Mouse (Mus musculus): ENCODE measurements around the gene Rpl38. TPM values are rescaled to one million over a fixed set of nuclear protein-coding genes. Genes with fewer than 3 reads are reported as not detected.
A peak's percentile ranks its signal among the peaks of the same experiment; 100 is the strongest.

Rpl38 gene
- polyA plus RNA-seq, 1 experiment = 130 TPM

DNA sequence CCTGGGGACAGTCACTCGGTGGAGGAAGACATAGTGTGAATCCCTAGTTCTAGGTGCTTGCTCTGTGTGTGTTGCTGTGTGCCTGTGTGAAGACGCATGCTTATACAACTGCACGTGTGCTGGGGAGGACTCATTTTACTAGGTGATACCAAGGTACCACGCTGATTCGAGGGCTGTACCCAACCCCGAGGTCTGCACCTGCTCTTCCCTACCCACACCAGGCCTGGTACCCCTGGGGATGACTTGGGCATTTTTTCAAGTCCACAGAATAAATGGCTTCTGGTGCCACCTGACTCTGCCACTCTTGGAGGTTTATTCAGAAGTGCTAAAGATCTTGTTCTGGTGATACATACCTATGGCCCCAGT lies 34.7 kb downstream of the Rpl38 start:
- WGBS = 81% methylated on average over 6 of the region's 6 CpGs
- Histone ChIP-seq H3K4me1 (ENCODE audit: control insufficient read depth, insufficient read depth, insufficient read length, low read length) (no peaks in the 10 kb centered on the region), H3K36me3 (ENCODE audit: control insufficient read depth, insufficient read depth, low read length) (peaks cover 33% of the 10 kb centered on the region), H3K27ac (ENCODE audit: insufficient read depth, low read depth, low read length) (0 out of 2 replicates have a peak overlapping the region, but pooled peaks have one; percentile 4), H3K27me3 (ENCODE audit: control insufficient read depth, insufficient read depth, low read length) (no peaks in the 10 kb centered on the region), H3K4me3 (ENCODE audit: low read depth, low read length) (no peak overlapping the region)
- TF ChIP-seq CTCF (IDR thresholded peaks at IDR 0.05; ENCODE audit: extremely low read depth, insufficient read length, insufficient replicate concordance, low read depth, low read length) (no peak), POLR2A (IDR thresholded peaks at IDR 0.05; ENCODE audit: low read depth, low read length) (no peak)

DNA sequence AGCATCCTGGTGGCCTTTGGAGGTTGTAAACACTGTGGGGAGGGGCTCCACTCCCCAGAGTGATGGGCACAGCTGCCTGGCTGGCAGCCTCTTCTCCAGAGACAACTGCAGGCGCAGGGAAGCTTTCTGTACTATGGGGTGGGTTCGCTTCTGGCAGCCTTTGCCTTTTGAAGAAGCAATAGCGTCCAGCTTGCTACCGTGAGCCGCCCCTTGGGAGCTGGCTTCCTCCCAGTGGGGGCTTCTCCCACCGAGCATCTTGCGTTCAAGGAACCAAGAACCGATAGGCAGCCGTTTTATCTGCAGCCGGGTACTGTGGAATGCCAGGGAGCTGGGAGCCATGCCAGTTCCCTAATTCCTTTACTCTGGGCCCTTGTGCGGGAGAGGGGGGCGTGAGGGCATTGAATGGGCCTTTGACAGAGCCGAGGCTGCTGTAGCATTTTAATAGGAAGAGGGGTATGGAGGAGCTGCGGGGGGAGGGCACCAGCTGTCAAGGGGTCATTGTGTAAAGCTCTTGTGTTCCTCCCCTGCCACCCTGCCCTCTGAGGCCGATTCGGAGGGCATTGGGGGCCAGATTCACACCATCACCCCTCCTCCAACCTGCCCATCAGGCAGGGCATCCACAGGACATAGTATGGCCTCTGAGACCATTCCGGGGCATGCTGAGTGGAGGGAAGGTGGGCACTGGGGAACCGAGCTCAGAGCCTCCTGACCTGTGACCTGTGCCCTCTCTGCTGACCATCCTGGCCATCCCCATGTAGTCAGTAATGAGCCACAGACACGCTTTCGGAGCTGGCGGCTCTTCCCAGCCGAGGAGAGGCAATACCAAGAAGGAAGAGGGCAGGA lies 36.0 kb downstream of the Rpl38 start:
- WGBS = 79% methylated on average over 22 of the region's 22 CpGs
- Histone ChIP-seq H3K27ac (ENCODE audit: insufficient read depth, low read depth, low read length) (no peak overlapping the region), H3K4me1 (ENCODE audit: control insufficient read depth, insufficient read depth, insufficient read length, low read length) (no peaks in the 10 kb centered on the region), H3K27me3 (ENCODE audit: control insufficient read depth, insufficient read depth, low read length) (no peaks in the 10 kb centered on the region), H3K4me3 (ENCODE audit: low read depth, low read length) (no peak overlapping the region), H3K36me3 (ENCODE audit: control insufficient read depth, insufficient read depth, low read length) (peaks cover 39% of the 10 kb centered on the region)
- TF ChIP-seq POLR2A (IDR thresholded peaks at IDR 0.05; ENCODE audit: low read depth, low read length) = no peak

DNA sequence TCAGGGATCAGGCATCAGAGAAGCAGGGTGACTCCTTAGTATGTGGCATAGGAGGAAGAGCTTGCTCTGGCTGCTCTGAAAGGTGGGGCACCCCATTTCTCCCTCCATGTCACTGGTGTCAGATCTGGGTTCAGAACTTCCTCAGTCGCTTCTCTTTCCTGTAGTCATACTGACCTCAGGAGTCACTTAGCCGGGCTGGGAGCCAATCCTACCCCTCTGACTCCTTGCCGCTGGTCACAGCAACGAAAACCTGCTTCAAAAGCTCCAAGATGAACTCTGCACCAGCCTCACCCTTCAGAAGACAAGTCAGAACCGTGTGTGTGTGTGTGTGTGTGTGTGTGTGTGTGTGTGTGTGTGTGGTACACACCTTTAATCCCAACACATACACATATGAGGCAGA lies 38.0 kb downstream of the Rpl38 start:
- H3K36me3 ChIP-seq (ENCODE audit: control insufficient read depth, insufficient read depth, low read length) = peaks cover 37% of the 10 kb centered on the region
- 68% methylated on average over 5 of the region's 5 CpGs for WGBS
- no peak for TF ChIP-seq POLR2A (IDR thresholded peaks at IDR 0.05; ENCODE audit: low read depth, low read length)
- no peak for TF ChIP-seq CTCF (IDR thresholded peaks at IDR 0.05; ENCODE audit: extremely low read depth, insufficient read length, insufficient replicate concordance, low read depth, low read length)

DNA sequence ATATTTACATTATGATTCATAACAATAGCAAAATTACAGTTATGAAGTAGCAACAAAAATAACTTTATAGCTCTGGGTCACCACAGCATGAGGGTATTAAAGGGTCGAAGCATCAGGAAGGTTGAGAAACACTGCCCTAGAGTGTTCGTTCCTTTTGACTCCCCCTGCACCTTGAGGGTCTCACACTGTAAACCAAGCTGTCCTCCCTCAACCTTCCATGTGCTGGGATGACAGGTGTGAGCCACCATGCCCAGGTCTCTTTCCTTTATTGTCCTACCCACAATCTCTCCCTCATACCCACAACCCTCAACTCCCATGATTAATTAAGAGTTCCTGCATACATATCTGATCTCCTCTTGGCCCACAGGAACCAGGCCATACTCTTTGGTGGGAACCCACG lies 43.1 kb downstream of the Rpl38 start:
- 86% methylated on average over 3 of the region's 3 CpGs for WGBS
- H3K4me1 ChIP-seq (ENCODE audit: control insufficient read depth, insufficient read depth, insufficient read length, low read length) = no peaks in the 10 kb centered on the region
- no peaks in the 10 kb centered on the region for H3K27me3 ChIP-seq (ENCODE audit: control insufficient read depth, insufficient read depth, low read length)
- H3K4me3 ChIP-seq (ENCODE audit: low read depth, low read length) = no peak overlapping the region
- H3K27ac ChIP-seq (ENCODE audit: insufficient read depth, low read depth, low read length) = no peak overlapping the region
- peaks cover 51% of the 10 kb centered on the region for H3K36me3 ChIP-seq (ENCODE audit: control insufficient read depth, insufficient read depth, low read length)
- TF ChIP-seq CTCF (IDR thresholded peaks at IDR 0.05; ENCODE audit: extremely low read depth, insufficient read length, insufficient replicate concordance, low read depth, low read length) (no peak), POLR2A (IDR thresholded peaks at IDR 0.05; ENCODE audit: low read depth, low read length) (no peak)

More for the DNA sequence above, 38.0 kb downstream of the Rpl38 start:
- no peaks in the 10 kb centered on the region for H3K27me3 ChIP-seq (ENCODE audit: control insufficient read depth, insufficient read depth, low read length)
- H3K4me3 ChIP-seq (ENCODE audit: low read depth, low read length) = no peak overlapping the region
- no peak overlapping the region for H3K27ac ChIP-seq (ENCODE audit: insufficient read depth, low read depth, low read length)
- no peaks in the 10 kb centered on the region for H3K4me1 ChIP-seq (ENCODE audit: control insufficient read depth, insufficient read depth, insufficient read length, low read length)

DNA sequence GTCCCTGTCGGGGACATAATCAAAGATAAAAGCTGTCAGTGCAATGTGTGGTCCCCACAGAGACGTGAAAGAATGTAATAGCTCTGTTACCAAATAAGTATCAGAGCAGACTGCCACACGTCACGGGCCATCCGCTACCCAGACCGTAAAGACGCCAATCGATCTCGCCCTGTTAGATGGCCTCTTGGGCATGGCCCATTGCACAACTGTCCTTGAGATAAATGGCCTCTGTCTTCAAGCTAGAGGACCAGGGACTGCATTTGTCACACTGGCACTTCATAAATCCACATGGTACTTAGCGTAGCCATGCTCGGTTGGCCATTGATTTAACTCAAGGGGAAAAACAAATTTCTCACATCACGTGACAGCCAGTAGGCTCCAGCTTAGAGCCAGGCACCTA lies 43.5 kb downstream of the Rpl38 start:
- TF ChIP-seq POLR2A (IDR thresholded peaks at IDR 0.05; ENCODE audit: low read depth, low read length) (no peak), CTCF (IDR thresholded peaks at IDR 0.05; ENCODE audit: extremely low read depth, insufficient read length, insufficient replicate concordance, low read depth, low read length) (no peak)
- Histone ChIP-seq H3K4me1 (ENCODE audit: control insufficient read depth, insufficient read depth, insufficient read length, low read length) (no peaks in the 10 kb centered on the region), H3K27me3 (ENCODE audit: control insufficient read depth, insufficient read depth, low read length) (no peaks in the 10 kb centered on the region), H3K4me3 (ENCODE audit: low read depth, low read length) (no peak overlapping the region), H3K27ac (ENCODE audit: insufficient read depth, low read depth, low read length) (no peak overlapping the region), H3K36me3 (ENCODE audit: control insufficient read depth, insufficient read depth, low read length) (peaks cover 52% of the 10 kb centered on the region)
- 86% methylated on average over 12 of the region's 12 CpGs for WGBS

DNA sequence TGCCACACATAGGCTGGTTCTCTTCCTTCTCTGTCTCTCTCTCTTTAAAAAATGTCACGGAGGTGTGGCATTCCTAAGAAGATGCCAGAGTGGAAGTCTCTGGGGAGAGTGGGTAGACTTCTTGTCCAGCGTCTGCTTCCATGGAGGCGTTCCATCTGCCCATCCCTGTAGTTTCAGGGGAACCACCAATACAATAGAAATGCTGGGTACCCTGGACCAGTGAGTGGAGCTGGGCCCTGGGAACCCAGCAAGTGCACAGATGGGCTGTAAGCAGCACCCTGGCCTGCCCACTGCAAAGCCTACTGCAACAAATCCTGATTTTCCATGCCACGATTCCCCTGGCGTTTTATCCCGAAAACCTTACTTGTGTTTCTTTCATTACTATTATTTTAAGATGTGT lies 46.2 kb downstream of the Rpl38 start:
- Histone ChIP-seq H3K27me3 (ENCODE audit: control insufficient read depth, insufficient read depth, low read length) (no peaks in the 10 kb centered on the region), H3K4me1 (ENCODE audit: control insufficient read depth, insufficient read depth, insufficient read length, low read length) (no peaks in the 10 kb centered on the region), H3K36me3 (ENCODE audit: control insufficient read depth, insufficient read depth, low read length) (peaks cover 37% of the 10 kb centered on the region), H3K4me3 (ENCODE audit: low read depth, low read length) (no peak overlapping the region), H3K27ac (ENCODE audit: insufficient read depth, low read depth, low read length) (no peak overlapping the region)
- no peak for TF ChIP-seq CTCF (IDR thresholded peaks at IDR 0.05; ENCODE audit: extremely low read depth, insufficient read length, insufficient replicate concordance, low read depth, low read length)
- no peak for TF ChIP-seq POLR2A (IDR thresholded peaks at IDR 0.05; ENCODE audit: low read depth, low read length)
- WGBS = 90% methylated on average over 6 of the region's 6 CpGs

DNA sequence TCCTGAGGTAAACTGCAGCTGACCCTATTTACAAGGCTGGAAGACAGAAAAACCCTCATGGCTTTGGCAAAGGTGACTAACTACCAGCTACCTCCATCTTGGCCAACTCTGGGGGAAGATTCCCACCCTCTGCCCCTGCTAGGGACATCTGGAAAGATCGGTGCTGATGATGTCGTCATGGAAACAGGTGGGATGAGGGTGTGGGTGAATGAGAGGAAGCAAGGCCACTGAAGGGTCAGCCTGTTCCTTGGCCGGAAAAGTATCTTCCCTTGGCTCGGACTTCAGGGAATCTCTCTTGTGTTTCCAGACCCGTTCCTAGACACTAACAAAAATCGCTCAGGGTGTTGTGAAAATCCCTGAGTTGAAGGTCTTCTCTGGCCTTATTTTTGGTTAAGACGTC lies 47.2 kb downstream of the Rpl38 start:
- Histone ChIP-seq H3K36me3 (ENCODE audit: control insufficient read depth, insufficient read depth, low read length) (peaks cover 29% of the 10 kb centered on the region), H3K4me3 (ENCODE audit: low read depth, low read length) (no peak overlapping the region), H3K27ac (ENCODE audit: insufficient read depth, low read depth, low read length) (no peak overlapping the region), H3K27me3 (ENCODE audit: control insufficient read depth, insufficient read depth, low read length) (no peaks in the 10 kb centered on the region), H3K4me1 (ENCODE audit: control insufficient read depth, insufficient read depth, insufficient read length, low read length) (no peaks in the 10 kb centered on the region)
- WGBS = 80% methylated on average over 7 of the region's 7 CpGs
- TF ChIP-seq POLR2A (IDR thresholded peaks at IDR 0.05; ENCODE audit: low read depth, low read length) = no peak
- TF ChIP-seq CTCF (IDR thresholded peaks at IDR 0.05; ENCODE audit: extremely low read depth, insufficient read length, insufficient replicate concordance, low read depth, low read length) = no peak

Data from small intestine, adult 2 months (tissue).